Mouse (Mus musculus): ENCODE data around the gene Olfr462.

DNA sequence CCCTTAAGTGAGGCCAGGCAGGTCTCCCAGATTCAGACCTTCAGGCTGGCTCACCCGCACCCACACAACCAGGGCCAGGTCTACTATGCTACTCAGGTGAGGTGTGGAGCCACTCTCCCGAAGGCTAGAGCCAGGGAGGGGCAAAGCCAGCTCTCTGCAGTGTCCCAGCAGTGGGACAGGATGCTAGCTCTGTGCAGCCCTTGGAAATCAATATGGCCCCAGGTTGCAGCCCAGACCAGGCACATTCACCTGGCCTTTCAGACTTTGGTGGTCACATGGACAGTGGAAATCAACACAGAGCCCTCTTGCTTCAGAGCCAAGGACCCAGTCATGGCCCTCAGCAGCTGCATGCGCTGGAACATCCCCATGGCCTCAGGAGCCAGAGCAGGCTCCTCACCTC is 12.3 kb upstream of the Olfr462 start:
- TF ChIP-seq POLR2A (IDR thresholded peaks at IDR 0.05; ENCODE audit: borderline replicate concordance, insufficient read depth, low read length) (no peak), CTCF (IDR thresholded peaks at IDR 0.05; ENCODE audit: borderline replicate concordance, insufficient read depth, low read depth, low read length) (no peak)
